Mouse (Mus musculus): Measurements from ENCODE around the gene A630076J17Rik.

GRCm38 (mm10) chr3:107225820-107226219 is 4.6 kb upstream of the A630076J17Rik start:
- TF ChIP-seq CTCF (IDR thresholded peaks at IDR 0.05; ENCODE audit: low read depth) (no peak), EP300 (IDR thresholded peaks at IDR 0.05; ENCODE audit: low read depth) (no peak)

Data from liver, postnatal 0 days (tissue).